Mouse (Mus musculus): ENCODE results near the gene Rbm20. TPM values are rescaled to one million over a fixed set of nuclear protein-coding genes. Genes with fewer than 3 reads are reported as not detected.

Rbm20 gene
- polyA plus RNA-seq, 1 experiment from 2014 or later, result 2.5 TPM

- H3K4me2 ChIP-seq (ENCODE audit: low read length), result no peak overlapping the region
- no peaks in the 10 kb centered on the region for H3K36me3 ChIP-seq (ENCODE audit: insufficient read depth, low read length)
- no peaks in the 10 kb centered on the region for H3K4me1 ChIP-seq (replicated peaks; ENCODE audit: insufficient read depth, low read length)
- no peaks in the 10 kb centered on the region for H3K9me3 ChIP-seq (replicated peaks; ENCODE audit: low read length)
- no peak for TF ChIP-seq CTCF (IDR thresholded peaks at IDR 0.05; ENCODE audit: low read depth)
- H3K27ac ChIP-seq, result no peak overlapping the region
- ATAC-seq (replicated peaks; ENCODE audit: low FRiP score, low read depth), result no peak
- WGBS, result 58% methylated on average over 9 of the region's 9 CpGs
- no peak overlapping the region for H3K9ac ChIP-seq (ENCODE audit: low read depth, low read length)
- no peak overlapping the region for H3K4me3 ChIP-seq (replicated peaks; ENCODE audit: low read depth, low read length)
- no peak for DNase-seq (ENCODE audit: low spot score)
- no peaks in the 10 kb centered on the region for H3K27me3 ChIP-seq (ENCODE audit: insufficient read depth, low read length)
Observed at GRCm38 (mm10) chr19:53780752-53781602, 103.9 kb downstream of the Rbm20 start.

GRCm38 (mm10) chr19:53781826-53782225 lies 104.7 kb downstream of the Rbm20 start:
- H3K9me3 ChIP-seq (replicated peaks; ENCODE audit: low read length), result no peaks in the 10 kb centered on the region
- no peak overlapping the region for H3K9ac ChIP-seq (ENCODE audit: low read depth, low read length)
- no peak for DNase-seq (ENCODE audit: low spot score)
- H3K27ac ChIP-seq, result no peak overlapping the region
- no peak for TF ChIP-seq CTCF (IDR thresholded peaks at IDR 0.05; ENCODE audit: low read depth)
- no peaks in the 10 kb centered on the region for H3K36me3 ChIP-seq (ENCODE audit: insufficient read depth, low read length)
- no peak overlapping the region for H3K4me2 ChIP-seq (ENCODE audit: low read length)
- H3K4me3 ChIP-seq (replicated peaks; ENCODE audit: low read depth, low read length), result no peak overlapping the region
- no peaks in the 10 kb centered on the region for H3K4me1 ChIP-seq (replicated peaks; ENCODE audit: insufficient read depth, low read length)
- no peak for ATAC-seq (replicated peaks; ENCODE audit: low FRiP score, low read depth)
- WGBS, result 81% methylated on average over 7 of the region's 7 CpGs
- H3K27me3 ChIP-seq (ENCODE audit: insufficient read depth, low read length), result no peaks in the 10 kb centered on the region

GRCm38 (mm10) chr19:53785352-53785751 lies 108.2 kb downstream of the Rbm20 start:
- 79% methylated on average over 3 of the region's 3 CpGs for WGBS
- Histone ChIP-seq H3K4me1 (replicated peaks; ENCODE audit: insufficient read depth, low read length) (no peaks in the 10 kb centered on the region), H3K4me3 (replicated peaks; ENCODE audit: low read depth, low read length) (no peak overlapping the region), H3K9ac (ENCODE audit: low read depth, low read length) (no peak overlapping the region), H3K27me3 (ENCODE audit: insufficient read depth, low read length) (no peaks in the 10 kb centered on the region), H3K9me3 (replicated peaks; ENCODE audit: low read length) (no peaks in the 10 kb centered on the region), H3K4me2 (ENCODE audit: low read length) (no peak overlapping the region), H3K27ac (no peak overlapping the region), H3K36me3 (ENCODE audit: insufficient read depth, low read length) (no peaks in the 10 kb centered on the region)
- DNase-seq (ENCODE audit: low spot score) (no peak), ATAC-seq (replicated peaks; ENCODE audit: low FRiP score, low read depth) (no peak)
- TF ChIP-seq CTCF (IDR thresholded peaks at IDR 0.05; ENCODE audit: low read depth), result no peak

GRCm38 (mm10) chr19:53786239-53786638 lies 109.1 kb downstream of the Rbm20 start:
- TF ChIP-seq CTCF (IDR thresholded peaks at IDR 0.05; ENCODE audit: low read depth), result no peak
- Histone ChIP-seq H3K9me3 (replicated peaks; ENCODE audit: low read length) (no peaks in the 10 kb centered on the region), H3K4me3 (replicated peaks; ENCODE audit: low read depth, low read length) (no peak overlapping the region), H3K4me2 (ENCODE audit: low read length) (no peak overlapping the region), H3K27me3 (ENCODE audit: insufficient read depth, low read length) (no peaks in the 10 kb centered on the region), H3K9ac (ENCODE audit: low read depth, low read length) (no peak overlapping the region), H3K27ac (peak overlapping the region; percentile 60; the same call in 1 of the 2 replicates), H3K4me1 (replicated peaks; ENCODE audit: insufficient read depth, low read length) (no peaks in the 10 kb centered on the region), H3K36me3 (ENCODE audit: insufficient read depth, low read length) (no peaks in the 10 kb centered on the region)
- no peak for DNase-seq (ENCODE audit: low spot score)
- WGBS, result 29% methylated on average over 2 of the region's 2 CpGs
- ATAC-seq (replicated peaks; ENCODE audit: low FRiP score, low read depth), result no peak

GRCm38 (mm10) chr19:53786836-53787235 lies 109.7 kb downstream of the Rbm20 start:
- DNase-seq (ENCODE audit: low spot score) (no peak), ATAC-seq (replicated peaks; ENCODE audit: low FRiP score, low read depth) (no peak)
- Histone ChIP-seq H3K36me3 (ENCODE audit: insufficient read depth, low read length) (no peaks in the 10 kb centered on the region), H3K27ac (peak overlapping the region; percentile 60), H3K4me3 (replicated peaks; ENCODE audit: low read depth, low read length) (no peak overlapping the region), H3K4me1 (replicated peaks; ENCODE audit: insufficient read depth, low read length) (0 out of 2 replicates have a peak, but pooled peaks cover 3% of the 10 kb centered on the region), H3K4me2 (ENCODE audit: low read length) (no peak overlapping the region), H3K9me3 (replicated peaks; ENCODE audit: low read length) (no peaks in the 10 kb centered on the region), H3K27me3 (ENCODE audit: insufficient read depth, low read length) (no peaks in the 10 kb centered on the region), H3K9ac (ENCODE audit: low read depth, low read length) (no peak overlapping the region)
- 46% methylated on average over 5 of the region's 5 CpGs for WGBS
- no peak for TF ChIP-seq CTCF (IDR thresholded peaks at IDR 0.05; ENCODE audit: low read depth)

GRCm38 (mm10) chr19:53788621-53789331 lies 111.7 kb downstream of the Rbm20 start:
- Histone ChIP-seq H3K4me3 (replicated peaks; ENCODE audit: low read depth, low read length) (no peak overlapping the region), H3K4me2 (ENCODE audit: low read length) (no peak overlapping the region), H3K4me1 (replicated peaks; ENCODE audit: insufficient read depth, low read length) (0 out of 2 replicates have a peak, but pooled peaks cover 7% of the 10 kb centered on the region), H3K36me3 (ENCODE audit: insufficient read depth, low read length) (no peaks in the 10 kb centered on the region), H3K27ac (no peak overlapping the region), H3K27me3 (ENCODE audit: insufficient read depth, low read length) (no peaks in the 10 kb centered on the region), H3K9ac (ENCODE audit: low read depth, low read length) (no peak overlapping the region), H3K9me3 (replicated peaks; ENCODE audit: low read length) (no peaks in the 10 kb centered on the region)
- DNase-seq (ENCODE audit: low spot score) (no peak), ATAC-seq (replicated peaks; ENCODE audit: low FRiP score, low read depth) (no peak)
- no peak for TF ChIP-seq CTCF (IDR thresholded peaks at IDR 0.05; ENCODE audit: low read depth)
- 75% methylated on average over 14 of the region's 14 CpGs for WGBS

Measured in kidney, postnatal 0 days (tissue).